Mouse (Mus musculus) hindbrain, embryonic 16.5 days (tissue): Measurements from ENCODE around the gene Fam240b. TPM values are rescaled to one million over a fixed set of nuclear protein-coding genes. Genes with fewer than 3 reads are reported as not detected.
"Not testable (repeated sequence)": the region's sequence is repeated elsewhere in the genome, so short reads cannot be mapped to it uniquely, and the experiment has no call there.

Source experiments
- ATAC-seq: fragments of 200-750 bp; cut with Nextera tagmentation; 2 replicates; pipeline ENCODE4 v1.8.0; 2017; ENCODE audit warnings: moderate TSS enrichment, moderate library complexity
- H3K27ac ChIP-seq: fragments of 300-500 bp; sonication (generic); 2 replicates; pipeline ENCODE4 v1.5.1; 2014; ENCODE audit warnings: low read depth, mild to moderate bottlenecking, control low read depth, low read length, moderate library complexity
- H3K27me3 ChIP-seq: fragments of 300-500 bp; sonication (generic); replicated peaks from 2 replicates; pipeline ENCODE4 v1.6.1; 2014; ENCODE audit warnings: low read length; ENCODE audit not compliant: control insufficient read depth, insufficient read depth
- H3K36me3 ChIP-seq: fragments of 300-500 bp; sonication (generic); 2 replicates; pipeline ENCODE4 v1.6.1; 2014; ENCODE audit warnings: mild to moderate bottlenecking, low read length, moderate library complexity, mixed read lengths; ENCODE audit not compliant: control insufficient read depth, insufficient read depth
- H3K4me1 ChIP-seq: fragments of 300-500 bp; sonication (generic); 2 replicates; pipeline ENCODE4 v1.6.1; 2014; ENCODE audit warnings: low read depth, low read length; ENCODE audit not compliant: control insufficient read depth, insufficient read depth
- H3K4me2 ChIP-seq: fragments of 300-500 bp; sonication (generic); 2 replicates; pipeline ENCODE4 v1.6.1; 2014; ENCODE audit warnings: mild to moderate bottlenecking, low read length, control low read depth, moderate library complexity
- H3K4me3 ChIP-seq: fragments of 300-500 bp; sonication (generic); 2 replicates; pipeline ENCODE4 v1.5.1; 2014; ENCODE audit warnings: mild to moderate bottlenecking, low read length, control low read depth, moderate library complexity
- H3K9ac ChIP-seq: fragments of 300-500 bp; sonication (generic); 2 replicates; pipeline ENCODE4 v1.6.1; 2014; ENCODE audit warnings: low read depth, mild to moderate bottlenecking, control low read depth, low read length, moderate library complexity
- H3K9me3 ChIP-seq: fragments of 300-500 bp; sonication (generic); 2 replicates; pipeline ENCODE4 v1.6.1; 2014; ENCODE audit warnings: mild to moderate bottlenecking, low read length, moderate library complexity; ENCODE audit not compliant: control insufficient read depth
- WGBS: fragments of 180-500 bp; shearing (Covaris S2); extraction: QIAGEN DNeasy Blood & Tissue Kit; methylation state at CpG from one replicate; pipeline ENCODE4 v1.1.7; 2014; 5-methylcytosine and 5-hydroxymethylcytosine counted together
- polyA plus RNA-seq: library from polyadenylated mRNA; unstranded; fragments of >200 nt; fragmentation: Nextera tagmentation; extraction: Ambion mirVana; gene quantifications from 2 replicates; pipeline ENCODE4 v1.2.1, GENCODE M21; 2015

The Fam240b gene
- polyA plus RNA-seq, 1 experiment from 2014 or later: 0.24 TPM

DNA sequence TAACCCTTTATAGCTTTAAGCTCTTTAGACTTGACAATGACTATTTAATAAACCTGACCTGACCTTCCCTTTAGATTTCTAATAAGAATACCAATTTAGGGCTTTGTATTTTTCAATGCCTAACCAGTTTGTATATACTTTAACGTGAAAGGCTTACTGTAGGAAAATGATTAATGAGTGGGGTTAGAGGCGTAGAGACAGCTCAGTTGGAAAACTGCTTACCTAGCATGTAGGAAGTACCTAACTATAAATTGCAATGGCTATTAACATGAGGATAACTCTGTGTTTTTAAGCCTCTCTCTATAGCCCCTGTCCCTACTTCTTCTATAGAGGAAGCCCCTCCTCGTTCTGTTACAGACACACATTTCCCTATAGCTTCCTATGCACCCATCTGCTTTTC is 17.6 kb downstream of the Fam240b start:
- H3K27me3 ChIP-seq: no peaks in the 10 kb centered on the region
- H3K9ac ChIP-seq: no peak overlapping the region
- H3K9me3 ChIP-seq: no peaks in the 10 kb centered on the region
- H3K36me3 ChIP-seq: no peaks in the 10 kb centered on the region
- WGBS: 60% methylated on average over 3 of the region's 3 CpGs
- H3K4me1 ChIP-seq: no peaks in the 10 kb centered on the region
- no peak overlapping the region for H3K4me3 ChIP-seq
- H3K27ac ChIP-seq: no peak overlapping the region
- no peak for ATAC-seq
- H3K4me2 ChIP-seq: no peak overlapping the region

DNA sequence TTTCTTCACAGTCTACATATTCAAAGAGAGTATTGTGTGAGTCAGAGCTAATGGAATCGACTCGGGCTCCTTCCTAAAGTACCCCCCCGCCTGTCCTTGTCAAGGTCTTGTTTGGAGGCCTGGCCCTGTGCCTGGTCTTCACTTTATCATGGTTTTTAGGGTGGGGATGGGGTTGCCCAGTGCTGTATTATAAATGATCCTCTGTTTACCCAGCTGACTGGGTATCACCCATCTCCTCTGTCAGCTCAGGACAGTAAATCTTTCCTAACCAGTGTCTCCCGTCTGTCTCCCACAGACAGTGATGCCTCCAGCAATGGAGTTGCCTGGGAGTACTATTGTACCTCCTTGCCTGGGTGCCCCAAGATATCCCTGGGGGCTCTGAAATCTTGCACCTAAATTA is 19.6 kb downstream of the Fam240b start:
- Histone ChIP-seq H3K9me3 (no peaks in the 10 kb centered on the region), H3K27me3 (no peaks in the 10 kb centered on the region), H3K9ac (no peak overlapping the region), H3K4me1 (no peaks in the 10 kb centered on the region), H3K4me2 (no peak overlapping the region), H3K27ac (no peak overlapping the region), H3K36me3 (no peaks in the 10 kb centered on the region), H3K4me3 (no peak overlapping the region)
- peak; percentile 67 for ATAC-seq
- 57% methylated on average over 4 of the region's 4 CpGs for WGBS

DNA sequence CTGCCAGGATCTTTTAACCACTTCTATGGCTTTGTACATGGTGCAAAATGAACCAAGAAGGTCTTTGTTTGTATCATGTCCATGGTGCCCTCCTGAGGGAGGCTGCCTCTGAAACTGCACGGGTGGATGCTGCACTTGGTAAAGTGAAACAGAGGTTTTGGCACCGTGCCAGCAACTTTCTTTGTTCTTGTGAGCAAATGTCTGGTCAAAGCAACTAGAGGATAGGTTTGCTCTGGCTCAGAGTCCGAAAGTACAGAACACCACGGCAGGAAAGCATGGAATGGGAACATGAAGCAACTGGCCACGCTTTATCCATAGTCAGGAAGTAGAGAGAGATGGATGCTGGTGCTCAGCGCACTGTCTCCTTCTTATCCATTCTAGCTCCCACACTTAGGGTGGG is 29.7 kb downstream of the Fam240b start:
- H3K4me2 ChIP-seq: no peak overlapping the region
- WGBS: 65% methylated on average over 6 of the region's 6 CpGs
- H3K4me3 ChIP-seq: no peak overlapping the region
- no peaks in the 10 kb centered on the region for H3K36me3 ChIP-seq
- no peak for ATAC-seq
- no peaks in the 10 kb centered on the region for H3K27me3 ChIP-seq
- no peak overlapping the region for H3K9ac ChIP-seq
- no peaks in the 10 kb centered on the region for H3K9me3 ChIP-seq
- no peak overlapping the region for H3K27ac ChIP-seq
- no peaks in the 10 kb centered on the region for H3K4me1 ChIP-seq

GRCm38 (mm10) chr13:64465166-64465565 is 32.4 kb downstream of the Fam240b start:
- no peak overlapping the region for H3K4me3 ChIP-seq
- H3K9ac ChIP-seq: no peak overlapping the region
- H3K4me2 ChIP-seq: no peak overlapping the region
- H3K4me1 ChIP-seq: no peaks in the 10 kb centered on the region
- 0 out of 2 replicates have a peak, but pooled peaks have one; percentile 45 for ATAC-seq
- no peaks in the 10 kb centered on the region for H3K9me3 ChIP-seq
- H3K36me3 ChIP-seq: no peaks in the 10 kb centered on the region
- whole genome bisulfite sequencing: 68% methylated on average over 9 of the region's 9 CpGs
- no peak overlapping the region for H3K27ac ChIP-seq
- H3K27me3 ChIP-seq: no peaks in the 10 kb centered on the region

DNA sequence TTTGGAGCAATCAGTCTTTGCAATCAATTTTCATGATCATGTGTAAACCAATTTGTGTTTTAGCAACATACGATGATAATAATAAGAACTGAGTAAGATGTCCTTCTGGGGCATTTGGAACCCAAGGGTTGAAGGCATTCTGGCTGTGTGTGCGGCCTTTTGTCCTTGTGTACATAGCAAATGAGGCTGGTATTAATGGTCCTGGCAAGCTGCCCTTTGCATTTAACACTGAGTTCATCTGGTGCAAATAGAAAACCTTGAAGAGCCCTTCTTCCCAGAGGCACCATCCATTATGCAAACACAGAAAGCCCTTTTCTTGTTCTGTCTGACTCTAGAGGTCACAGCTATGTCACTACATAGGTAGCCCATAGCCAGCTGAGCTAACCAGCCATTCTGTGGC is 35.0 kb downstream of the Fam240b start:
- H3K36me3 ChIP-seq: no peaks in the 10 kb centered on the region
- ATAC-seq: no peak
- H3K4me3 ChIP-seq: no peak overlapping the region
- no peak overlapping the region for H3K27ac ChIP-seq
- 68% methylated on average over 2 of the region's 2 CpGs for WGBS
- H3K9ac ChIP-seq: no peak overlapping the region
- H3K27me3 ChIP-seq: no peaks in the 10 kb centered on the region
- H3K9me3 ChIP-seq: no peaks in the 10 kb centered on the region
- H3K4me1 ChIP-seq: no peaks in the 10 kb centered on the region
- no peak overlapping the region for H3K4me2 ChIP-seq

GRCm38 (mm10) chr13:64458181-64458580 is 39.4 kb downstream of the Fam240b start:
- WGBS: 81% methylated on average over 14 of the region's 14 CpGs
- peak; percentile 69; the same call in 1 of the 2 replicates for ATAC-seq
- Histone ChIP-seq H3K9me3 (no peaks in the 10 kb centered on the region), H3K27me3 (no peaks in the 10 kb centered on the region), H3K36me3 (no peaks in the 10 kb centered on the region), H3K4me3 (no peak overlapping the region), H3K27ac (no peak overlapping the region), H3K4me2 (no peak overlapping the region), H3K4me1 (no peaks in the 10 kb centered on the region), H3K9ac (no peak overlapping the region)

DNA sequence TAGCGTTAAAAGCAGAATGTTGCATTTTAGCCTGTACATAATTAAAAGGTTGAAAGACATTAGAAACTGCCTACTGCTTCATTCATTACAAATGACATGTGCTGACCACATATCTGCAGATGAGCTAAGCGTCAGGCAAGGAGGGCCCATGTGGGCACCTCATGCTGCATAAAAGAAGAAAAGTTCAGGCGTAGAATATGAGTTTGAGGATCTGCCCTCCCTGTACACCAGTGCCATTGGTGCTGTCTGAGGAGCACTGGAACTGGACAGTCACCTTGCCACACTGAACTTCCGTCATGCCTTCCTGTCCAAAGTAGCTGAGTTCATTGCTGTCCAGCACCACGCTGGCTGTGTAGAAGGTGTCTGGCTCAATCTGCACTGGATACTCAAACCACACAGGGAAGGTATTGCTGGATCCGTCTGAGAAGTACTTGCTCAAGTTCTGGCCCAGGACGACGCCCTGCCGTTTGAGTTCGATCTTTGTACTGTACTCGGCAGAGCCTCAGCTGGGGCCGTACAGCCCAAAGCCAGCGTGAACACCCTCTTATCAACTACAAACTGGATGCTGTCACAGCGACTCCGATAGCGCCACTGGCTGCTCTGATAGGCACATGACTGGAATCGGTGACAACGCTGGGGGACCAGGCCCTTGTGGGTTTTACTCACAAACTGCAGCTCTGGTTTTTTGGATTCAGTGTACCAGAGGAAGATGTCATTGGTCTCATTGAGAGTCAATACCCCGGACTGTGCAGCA is 40.2 kb downstream of the Fam240b start:
- H3K9ac ChIP-seq, ATAC-seq, H3K36me3 ChIP-seq, H3K4me3 ChIP-seq, H3K9me3 ChIP-seq, H3K27me3 ChIP-seq, H3K27ac ChIP-seq, H3K4me1 ChIP-seq, H3K4me2 ChIP-seq: not testable (repeated sequence)
- whole genome bisulfite sequencing: 91% methylated on average over 19 of the region's 19 CpGs

DNA sequence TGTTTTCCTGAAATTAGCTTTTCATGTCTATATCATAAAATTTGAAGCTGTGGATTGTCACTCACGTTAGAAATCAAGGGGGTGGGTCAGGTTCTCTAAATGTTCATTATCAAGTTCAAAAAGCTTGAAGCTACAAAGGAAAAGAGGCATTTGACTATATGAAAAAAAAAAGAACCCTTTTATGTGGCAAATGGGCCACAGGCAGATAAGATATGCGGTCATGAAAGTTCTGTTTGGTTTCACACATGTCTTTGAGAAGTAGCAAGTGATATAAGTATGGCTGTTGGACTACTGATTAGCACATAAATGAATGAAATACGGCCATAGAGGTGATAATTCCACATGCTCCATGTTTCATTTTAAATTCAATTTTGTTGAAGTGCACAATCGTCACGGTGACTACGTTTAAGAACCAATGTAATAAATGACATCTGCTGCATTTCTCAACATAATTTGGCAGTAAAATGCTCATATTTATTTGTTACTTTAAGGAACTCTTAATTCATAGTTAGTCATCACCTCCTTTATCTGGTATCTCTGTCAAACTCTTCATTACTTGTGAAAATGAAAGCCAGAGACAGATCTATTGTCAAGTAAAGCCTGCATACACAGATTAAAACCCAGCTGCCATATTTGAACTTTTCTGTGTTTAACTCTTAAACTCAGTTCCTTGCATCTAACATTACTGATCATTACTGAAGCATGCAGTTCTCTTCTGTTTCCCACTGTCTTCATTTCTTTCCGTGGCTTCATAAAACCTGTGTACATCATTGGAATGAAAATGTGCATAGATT is 47.4 kb downstream of the Fam240b start:
- Histone ChIP-seq H3K27ac (no peak overlapping the region), H3K27me3 (no peaks in the 10 kb centered on the region), H3K9me3 (no peaks in the 10 kb centered on the region), H3K4me3 (no peak overlapping the region), H3K4me1 (no peaks in the 10 kb centered on the region), H3K36me3 (no peaks in the 10 kb centered on the region), H3K4me2 (no peak overlapping the region), H3K9ac (no peak overlapping the region)
- 81% methylated on average over 7 of the region's 7 CpGs for WGBS
- ATAC-seq: no peak

DNA sequence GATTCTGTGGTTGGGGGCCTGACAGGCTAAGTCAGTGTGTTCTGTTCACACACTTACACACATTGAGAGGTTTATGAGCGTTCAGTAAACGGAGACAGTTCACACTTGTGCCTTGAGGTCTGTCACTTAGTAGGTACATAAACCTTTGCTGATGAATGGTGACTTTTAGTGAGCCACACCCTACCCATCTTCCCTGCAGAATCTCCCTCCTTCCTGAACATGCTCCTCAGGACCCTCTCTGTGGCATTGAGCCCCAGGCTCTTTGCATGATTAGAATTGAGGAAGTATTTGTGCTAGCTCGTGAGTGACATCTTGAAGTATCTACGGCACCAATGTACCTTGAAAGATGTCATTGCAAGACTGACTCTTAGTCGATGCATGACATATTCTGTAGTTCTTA is 48.9 kb downstream of the Fam240b start:
- H3K27me3 ChIP-seq: no peaks in the 10 kb centered on the region
- H3K4me2 ChIP-seq: no peak overlapping the region
- no peaks in the 10 kb centered on the region for H3K9me3 ChIP-seq
- H3K27ac ChIP-seq: no peak overlapping the region
- H3K36me3 ChIP-seq: no peaks in the 10 kb centered on the region
- H3K9ac ChIP-seq: no peak overlapping the region
- WGBS: 88% methylated on average over 5 of the region's 5 CpGs
- H3K4me1 ChIP-seq: no peaks in the 10 kb centered on the region
- no peak overlapping the region for H3K4me3 ChIP-seq
- no peak for ATAC-seq
